Mouse (Mus musculus): ENCODE data around the gene Ralgps1. TPM values are rescaled to one million over a fixed set of nuclear protein-coding genes. Genes with fewer than 3 reads are reported as not detected.

The Ralgps1 gene
- total and polyA plus RNA-seq, 3 experiments, result 0.62 to 2.1 (median 1.5) TPM

GRCm38 (mm10) chr2:33267075-33267474, 104.2 kb downstream of the Ralgps1 start:
- no peak overlapping the region for H3K4me2 ChIP-seq (ENCODE audit: insufficient read depth, low read depth, poor library complexity, severe bottlenecking)
- dilution Hi-C loops (cut with MboI; ENCODE audit: extremely low pct_ligation_motif_present, extremely low pct_unique_long_range_greater_than_20kb, low sequenced_read_pairs) (no loop called here), in situ Hi-C loops (cut with MboI; ENCODE audit: low pct_ligation_motif_present, low pct_unique_long_range_greater_than_20kb, low sequenced_read_pairs) (no loop called here)
- no peak overlapping the region for H3K9ac ChIP-seq (ENCODE audit: insufficient read depth, low read depth)
- no peak overlapping the region for H3K27ac ChIP-seq (ENCODE audit: insufficient read depth, low read depth)
- H3K4me3 ChIP-seq (replicated peaks in 1 of 3; ENCODE audit: low read depth in 2 of 3, low read length in 2 of 3, poor library complexity in 1 of 3), result no peak overlapping the region
- H3K4me1 ChIP-seq (ENCODE audit: control insufficient read depth in 1 of 2, insufficient read depth in 2 of 2), result peaks cover 0 to 4% of the 10 kb centered on the region in 2 experiments; a peak in 1 of 4 replicates
- H3K27me3 ChIP-seq (replicated peaks), result no peaks in the 10 kb centered on the region
- DNase-seq (ENCODE audit: extremely low read depth), result no peak
- H3K9me3 ChIP-seq (replicated peaks; ENCODE audit: low read length), result no peaks in the 10 kb centered on the region
- H3K36me3 ChIP-seq (replicated peaks in 1 of 2; ENCODE audit: control insufficient read depth in 1 of 2, insufficient read depth in 1 of 2, low read length in 1 of 2), result peaks cover 0 to 6% of the 10 kb centered on the region in 2 experiments
- TF ChIP-seq TBP (conservative IDR thresholded peaks at IDR 0.05; ENCODE audit: low read depth, low read length) (no peak), JUND (conservative IDR thresholded peaks at IDR 0.05; ENCODE audit: low read depth, low read length) (no peak), ELF1 (IDR thresholded peaks at IDR 0.05; ENCODE audit: low read depth, low read length) (no peak), ZC3H11A (IDR thresholded peaks at IDR 0.05; ENCODE audit: low read depth, low read length) (no peak), USF1 (IDR thresholded peaks at IDR 0.05; ENCODE audit: low read depth, low read length) (no peak), MAX (IDR thresholded peaks at IDR 0.05; ENCODE audit: low read length) (no peak), GABPA (IDR thresholded peaks at IDR 0.05; ENCODE audit: insufficient replicate concordance, low read depth, low read length) (no peak), RCOR1 (conservative IDR thresholded peaks at IDR 0.05; ENCODE audit: low read depth, low read length) (no peak), RAD21 (IDR thresholded peaks at IDR 0.05; ENCODE audit: low read depth, low read length) (no peak), CHD2 (IDR thresholded peaks at IDR 0.05; ENCODE audit: low read length) (no peak), IRF4 (IDR thresholded peaks at IDR 0.05; ENCODE audit: low read depth, low read length) (no peak), ZMIZ1 (IDR thresholded peaks at IDR 0.05; ENCODE audit: low read depth, low read length) (no peak), MEF2A (IDR thresholded peaks at IDR 0.05; ENCODE audit: borderline replicate concordance, low read depth, low read length) (no peak), BHLHE40 (IDR thresholded peaks at IDR 0.05; ENCODE audit: low read depth, low read length) (no peak), CHD1 (IDR thresholded peaks at IDR 0.05; ENCODE audit: low read depth, low read length) (no peak)
- no peaks in the 10 kb centered on the region for H3K79me2 ChIP-seq (replicated peaks; ENCODE audit: control insufficient read depth, extremely low read depth, insufficient read depth, poor library complexity, severe bottlenecking)

- in situ Hi-C loops (cut with MboI; ENCODE audit: low pct_ligation_motif_present, low pct_unique_long_range_greater_than_20kb, low sequenced_read_pairs), result no loop called here
- dilution Hi-C loops (cut with MboI; ENCODE audit: extremely low pct_ligation_motif_present, extremely low pct_unique_long_range_greater_than_20kb, low sequenced_read_pairs), result no loop called here
Observed at GRCm38 (mm10) chr2:33265793-33266192, 105.5 kb downstream of the Ralgps1 start.

More at GRCm38 (mm10) chr2:33265793-33266192, 105.5 kb downstream of the Ralgps1 start:
- H3K4me2 ChIP-seq (ENCODE audit: insufficient read depth, low read depth, poor library complexity, severe bottlenecking), result no peak overlapping the region
- no peaks in the 10 kb centered on the region for H3K27me3 ChIP-seq (replicated peaks)
- DNase-seq (ENCODE audit: extremely low read depth), result no peak
- no peaks in the 10 kb centered on the region for H3K79me2 ChIP-seq (replicated peaks; ENCODE audit: control insufficient read depth, extremely low read depth, insufficient read depth, poor library complexity, severe bottlenecking)
- H3K4me3 ChIP-seq (replicated peaks in 1 of 3; ENCODE audit: low read depth in 2 of 3, low read length in 2 of 3, poor library complexity in 1 of 3), result no peak overlapping the region
- H3K27ac ChIP-seq (ENCODE audit: insufficient read depth, low read depth), result no peak overlapping the region
- TF ChIP-seq UBTF (IDR thresholded peaks at IDR 0.05; ENCODE audit: low read depth, low read length) (no peak), TCF12 (IDR thresholded peaks at IDR 0.05; ENCODE audit: low read depth, low read length) (no peak), NRF1 (IDR thresholded peaks at IDR 0.05; ENCODE audit: low read depth, low read length) (no peak), CHD2 (IDR thresholded peaks at IDR 0.05; ENCODE audit: low read length) (no peak), USF1 (IDR thresholded peaks at IDR 0.05; ENCODE audit: low read depth, low read length) (no peak), CTCF (conservative IDR thresholded peaks at IDR 0.05 in 1 of 2, IDR thresholded peaks at IDR 0.05 in 1 of 2; ENCODE audit: low read depth in 2 of 2, low read length in 2 of 2) (no peak), MAZ (IDR thresholded peaks at IDR 0.05; ENCODE audit: low read depth, low read length) (no peak), TBP (conservative IDR thresholded peaks at IDR 0.05; ENCODE audit: low read depth, low read length) (no peak), SMC3 (IDR thresholded peaks at IDR 0.05; ENCODE audit: low read depth, low read length) (no peak), NELFE (IDR thresholded peaks at IDR 0.05; ENCODE audit: low read depth, low read length) (no peak), POLR2A (IDR thresholded peaks at IDR 0.05; ENCODE audit: low read depth, low read length) (no peak), MEF2A (IDR thresholded peaks at IDR 0.05; ENCODE audit: borderline replicate concordance, low read depth, low read length) (no peak), BHLHE40 (IDR thresholded peaks at IDR 0.05; ENCODE audit: low read depth, low read length) (no peak)
- no peaks in the 10 kb centered on the region for H3K9me3 ChIP-seq (replicated peaks; ENCODE audit: low read length)
- H3K36me3 ChIP-seq (replicated peaks in 1 of 2; ENCODE audit: control insufficient read depth in 1 of 2, insufficient read depth in 1 of 2, low read length in 1 of 2), result peaks cover 0 to 7% of the 10 kb centered on the region in 2 experiments
- H3K9ac ChIP-seq (ENCODE audit: insufficient read depth, low read depth), result no peak overlapping the region
- H3K4me1 ChIP-seq (ENCODE audit: control insufficient read depth in 1 of 2, insufficient read depth in 2 of 2), result peaks cover 0 to 4% of the 10 kb centered on the region in 2 experiments; a peak in 1 of 4 replicates

All from CH12.LX (cell line).